Mouse (Mus musculus): ENCODE measurements at regions not wholly inside any gene's neighbourhood (a gene's known extent, or its start where the extent isn't known, plus 50 kb on each side); places are given as distances from the start of the nearest gene placed in this dataset.

GRCm38 (mm10) chr5:64605991-64606390, 197.2 kb upstream of the Klf3 start:
- no peak for DNase-seq (ENCODE audit: low spot score in 2 of 2)

GRCm38 (mm10) chr5:64609378-64610087, 193.7 kb upstream of the Klf3 start:
- no peak for DNase-seq (ENCODE audit: low spot score in 2 of 2)

DNA sequence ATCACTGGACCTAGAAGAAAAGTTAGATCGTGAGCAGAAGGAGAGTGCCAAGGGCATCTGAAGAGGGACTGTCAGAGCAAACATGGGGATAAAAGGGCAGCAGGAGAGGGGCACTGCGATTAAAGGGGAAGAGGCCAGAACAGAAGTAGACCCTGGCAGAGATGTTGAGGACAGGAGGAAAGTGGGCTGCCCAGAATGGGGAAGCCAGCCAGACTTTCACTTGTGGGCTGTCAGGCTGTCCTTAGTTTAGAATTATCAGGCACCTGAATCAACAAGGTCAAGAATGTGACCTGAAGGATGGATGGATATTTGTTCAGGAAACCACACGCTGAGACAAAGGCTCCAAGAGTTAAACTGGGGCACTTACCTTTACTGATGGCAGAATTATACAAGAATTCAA, 193.0 kb upstream of the Klf3 start:
- DNase-seq (ENCODE audit: low spot score in 2 of 2) = no peak

DNA sequence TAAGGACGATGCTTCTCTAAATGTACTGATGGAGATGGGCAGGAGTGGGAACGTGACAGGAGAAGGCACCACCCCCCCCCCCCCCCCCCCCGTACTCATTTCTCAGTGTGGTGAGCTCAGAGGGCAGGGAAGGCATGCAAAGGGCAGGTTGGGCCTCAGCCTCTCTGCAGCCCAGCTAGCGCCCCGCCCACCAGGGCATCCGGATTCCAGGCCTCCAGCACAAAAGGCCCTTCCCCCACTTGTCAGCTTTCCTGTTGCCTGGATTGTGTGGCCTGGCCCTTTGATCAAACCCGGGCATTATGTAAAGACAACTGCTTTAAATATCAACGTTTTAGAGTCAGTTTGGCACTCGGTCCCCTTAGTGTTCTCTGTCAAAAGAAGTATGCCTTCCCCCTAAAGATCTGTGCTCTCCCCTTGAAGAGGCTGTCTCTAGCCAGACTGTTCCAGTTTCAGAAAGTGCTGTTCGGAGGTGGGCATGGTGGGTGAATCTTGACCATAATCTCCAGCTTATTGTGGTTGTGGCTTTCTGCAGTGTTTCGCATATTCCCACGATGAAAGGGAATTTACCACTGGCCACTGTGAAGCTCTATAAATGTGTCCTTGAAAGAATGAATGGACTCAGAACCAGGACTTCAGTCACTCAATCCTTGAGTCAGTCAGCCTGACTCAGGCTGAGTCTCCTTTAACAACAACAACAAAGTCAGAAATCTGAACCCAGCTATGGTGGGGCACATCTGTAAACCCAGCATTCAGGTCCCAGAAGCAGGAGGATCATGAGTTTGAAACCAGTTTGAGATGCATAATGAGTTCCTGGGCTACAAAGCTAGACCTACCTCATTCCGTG, 192.4 kb upstream of the Klf3 start:
- no peak for DNase-seq (ENCODE audit: low spot score in 2 of 2)

DNA sequence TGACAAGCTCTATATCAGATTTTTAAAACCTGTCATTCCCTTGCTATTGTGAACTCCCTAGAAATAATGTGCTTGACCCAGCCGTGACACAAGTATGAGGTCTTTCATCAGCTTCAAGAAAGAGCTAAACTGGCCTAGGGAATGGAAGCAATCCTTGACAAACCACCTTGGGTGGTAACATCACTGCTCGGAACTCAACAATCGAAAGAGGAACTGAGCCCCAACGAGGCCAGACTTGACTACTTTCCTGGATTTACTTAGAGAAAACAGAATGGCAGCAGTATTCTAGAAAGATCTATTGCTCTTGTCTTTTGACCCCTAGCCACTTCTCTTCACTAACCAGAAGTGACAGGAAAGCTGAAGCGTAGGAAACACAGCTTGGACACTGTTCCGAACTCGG, 191.2 kb upstream of the Klf3 start:
- DNase-seq (ENCODE audit: low spot score in 2 of 2) = no peak

- DNase-seq (ENCODE audit: low spot score in 2 of 2) = no peak
Observed at GRCm38 (mm10) chr5:64613696-64614095, 189.5 kb upstream of the Klf3 start.

DNA sequence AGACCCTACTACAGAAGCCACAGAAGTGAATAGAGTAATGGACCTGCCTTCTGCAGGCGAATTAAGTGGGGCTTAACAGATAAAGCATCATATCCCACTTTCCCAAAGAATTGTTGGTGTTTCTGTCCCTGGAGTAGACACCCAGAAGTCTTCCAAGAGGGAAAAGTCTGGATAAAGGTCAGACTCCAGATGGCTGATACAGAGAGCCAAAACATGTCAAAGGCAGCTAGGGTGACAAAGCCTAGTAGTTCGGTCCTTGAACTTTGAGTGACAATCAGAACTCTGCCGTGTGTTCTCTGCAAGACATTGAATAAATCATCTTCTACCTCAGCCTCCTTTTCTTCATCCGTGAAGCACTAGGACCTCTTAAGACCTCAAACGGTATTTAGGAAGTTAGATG, 185.1 kb upstream of the Klf3 start:
- no peak for DNase-seq (ENCODE audit: low spot score in 2 of 2)

- no peak for DNase-seq (ENCODE audit: low spot score in 2 of 2)
Observed at GRCm38 (mm10) chr5:64619752-64620151, 183.4 kb upstream of the Klf3 start.

DNA sequence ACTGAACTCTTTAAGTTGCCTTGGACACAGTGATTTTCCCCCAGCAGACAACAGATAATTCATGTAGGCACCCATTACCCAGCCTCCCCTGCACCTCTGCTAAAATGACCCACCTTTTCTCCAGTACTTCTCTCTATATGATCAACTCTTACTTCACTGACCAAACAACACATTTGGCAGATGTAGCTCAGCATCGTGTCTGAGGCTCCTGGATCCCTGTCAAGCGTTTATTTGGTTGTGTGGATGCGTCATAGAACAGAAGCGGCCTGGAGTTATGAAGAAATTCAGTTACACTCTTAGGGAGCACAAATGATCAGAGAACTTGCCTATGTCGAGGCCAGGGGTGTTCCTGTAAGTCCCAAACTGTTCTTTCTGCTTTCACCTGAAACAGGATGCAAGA, 182.5 kb upstream of the Klf3 start:
- no peak for DNase-seq (ENCODE audit: low spot score in 2 of 2)

- DNase-seq (ENCODE audit: low spot score in 2 of 2) = no peak
Observed at GRCm38 (mm10) chr5:64621386-64621785, 181.8 kb upstream of the Klf3 start.

DNA sequence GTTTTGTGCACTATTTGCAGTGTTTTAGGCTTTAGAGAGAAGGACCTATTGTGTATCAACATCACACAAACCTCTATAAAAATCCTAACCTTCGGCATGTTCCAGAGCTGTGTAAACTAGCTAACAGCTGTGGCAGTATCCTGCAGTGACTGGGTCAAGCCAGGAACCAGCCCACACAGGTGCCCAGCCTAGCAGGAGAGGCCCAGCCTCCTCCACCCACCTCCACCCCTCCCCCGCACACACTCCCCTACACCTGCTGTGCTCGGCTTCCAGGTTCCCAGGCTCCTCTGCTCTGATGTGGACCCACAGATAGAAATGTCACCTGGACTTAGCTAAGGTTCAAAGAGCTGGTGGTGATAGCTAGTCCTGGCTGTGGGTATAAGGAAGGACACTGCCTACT, 179.5 kb upstream of the Klf3 start:
- DNase-seq (ENCODE audit: low spot score in 2 of 2) = no peak

GRCm38 (mm10) chr5:64624205-64624604, 179.0 kb upstream of the Klf3 start:
- no peak for DNase-seq (ENCODE audit: low spot score in 2 of 2)

DNA sequence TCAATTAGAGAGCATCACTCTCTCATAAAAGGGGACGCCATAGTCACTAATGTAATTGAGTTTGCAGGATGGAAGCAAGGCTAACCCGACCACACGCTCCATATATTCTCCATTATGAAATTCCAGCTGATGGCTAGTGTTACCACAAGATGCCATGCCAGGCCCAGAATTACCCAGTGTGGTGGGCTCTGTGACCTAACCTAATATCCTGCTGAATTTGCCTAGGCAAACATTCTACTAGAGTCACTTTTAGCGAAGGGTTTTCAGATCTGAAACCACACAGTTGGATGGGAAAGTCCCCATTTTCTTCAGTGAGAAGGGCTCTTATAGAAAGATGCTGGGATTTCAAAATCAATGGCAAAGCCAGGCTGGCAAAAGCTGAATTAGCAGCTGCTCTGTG, 177.8 kb upstream of the Klf3 start:
- DNase-seq (ENCODE audit: low spot score in 2 of 2) = no peak

DNA sequence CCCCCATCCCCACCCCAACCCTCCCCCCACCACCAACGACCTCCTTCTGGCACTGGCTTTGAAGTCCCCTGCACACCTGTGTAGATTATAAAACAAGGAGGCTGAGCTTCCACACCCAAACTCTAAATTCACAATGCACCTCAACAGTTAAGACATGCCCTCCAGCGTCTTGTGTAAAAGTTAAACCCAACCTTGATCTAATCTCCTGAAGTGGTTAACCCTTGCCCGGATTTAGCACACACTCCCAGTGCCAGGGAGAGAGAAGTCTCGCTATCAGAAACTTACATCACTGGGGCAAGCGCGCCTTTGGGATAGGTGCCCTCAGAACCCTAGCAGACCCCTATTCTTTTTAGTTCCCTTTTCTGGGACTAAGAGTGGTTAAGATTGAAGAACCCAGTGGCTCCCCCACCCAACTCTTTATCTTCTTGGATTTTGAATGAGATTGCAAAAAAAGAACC, 177.3 kb upstream of the Klf3 start:
- DNase-seq (ENCODE audit: low spot score in 2 of 2) = no peak

- no peak for DNase-seq (ENCODE audit: low spot score in 2 of 2)
Observed at GRCm38 (mm10) chr5:64626351-64626750, 176.8 kb upstream of the Klf3 start.

GRCm38 (mm10) chr5:64630582-64630981, 172.6 kb upstream of the Klf3 start:
- DNase-seq (ENCODE audit: low spot score in 2 of 2) = no peak

DNA sequence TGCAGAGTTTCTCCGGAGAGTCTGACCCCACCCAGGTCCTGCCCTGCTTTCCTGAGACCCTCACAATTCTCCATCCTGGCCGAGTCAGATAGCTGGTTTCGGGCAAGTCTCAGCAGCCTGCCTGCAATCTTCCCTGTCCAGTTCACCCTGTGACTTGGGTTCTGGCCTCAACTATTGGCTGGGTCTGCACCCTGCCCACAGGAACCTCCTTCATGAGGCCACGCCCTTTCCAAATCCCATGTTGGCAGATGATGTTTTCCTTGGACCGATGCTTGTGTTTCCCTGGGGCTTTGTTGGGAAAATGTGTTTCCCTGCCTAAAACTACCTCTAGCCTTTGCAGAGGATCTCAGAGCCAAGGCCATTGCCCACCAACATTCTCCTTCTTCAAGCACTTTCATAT, 171.0 kb upstream of the Klf3 start:
- no peak for DNase-seq (ENCODE audit: low spot score in 2 of 2)

GRCm38 (mm10) chr5:64634008-64634407, 169.2 kb upstream of the Klf3 start:
- no peak for DNase-seq (ENCODE audit: low spot score in 2 of 2)

DNA sequence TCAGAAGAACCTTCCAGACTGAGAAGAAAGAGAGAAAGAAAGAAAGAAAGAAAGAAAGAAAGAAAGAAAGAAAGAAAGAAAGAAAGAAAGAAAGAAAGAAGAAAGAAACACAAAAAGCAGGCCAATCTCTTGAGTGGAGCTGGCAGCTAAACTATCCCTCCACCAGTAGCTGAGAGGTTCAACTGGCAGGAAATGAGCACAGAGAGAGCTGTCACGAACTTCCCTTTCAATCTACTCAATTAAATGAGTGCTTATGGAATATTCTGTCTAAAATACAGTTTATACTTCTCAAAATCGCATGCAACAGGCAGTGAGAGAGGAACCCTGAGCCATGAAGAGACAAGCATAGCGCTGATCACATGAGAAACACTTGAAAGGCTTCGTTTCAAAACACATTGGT, 168.5 kb upstream of the Klf3 start:
- no peak for DNase-seq (ENCODE audit: low spot score in 2 of 2)

DNA sequence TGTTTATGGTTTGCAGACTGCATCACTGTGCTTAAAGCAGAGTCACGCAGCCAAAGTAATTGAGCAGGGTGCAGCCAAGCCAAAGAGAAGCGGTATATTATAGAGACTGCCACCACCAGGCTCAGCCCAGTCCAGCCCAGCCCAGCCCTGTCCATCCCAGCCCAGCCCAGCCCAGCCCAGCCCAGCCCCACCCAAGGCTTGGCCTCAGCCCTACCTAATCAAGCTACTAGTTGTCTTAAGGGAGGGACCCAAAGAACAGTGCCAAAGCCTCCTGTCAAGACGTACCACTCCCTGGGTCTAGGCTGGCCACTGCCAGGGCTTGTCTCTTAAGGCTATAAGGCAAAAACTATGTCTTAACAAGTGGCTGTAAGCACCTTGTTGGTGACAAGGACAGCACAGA, 166.9 kb upstream of the Klf3 start:
- DNase-seq (ENCODE audit: low spot score in 2 of 2) = no peak

- DNase-seq (ENCODE audit: low spot score in 2 of 2) = no peak
Observed at GRCm38 (mm10) chr5:64643584-64643983, 159.6 kb upstream of the Klf3 start.

DNA sequence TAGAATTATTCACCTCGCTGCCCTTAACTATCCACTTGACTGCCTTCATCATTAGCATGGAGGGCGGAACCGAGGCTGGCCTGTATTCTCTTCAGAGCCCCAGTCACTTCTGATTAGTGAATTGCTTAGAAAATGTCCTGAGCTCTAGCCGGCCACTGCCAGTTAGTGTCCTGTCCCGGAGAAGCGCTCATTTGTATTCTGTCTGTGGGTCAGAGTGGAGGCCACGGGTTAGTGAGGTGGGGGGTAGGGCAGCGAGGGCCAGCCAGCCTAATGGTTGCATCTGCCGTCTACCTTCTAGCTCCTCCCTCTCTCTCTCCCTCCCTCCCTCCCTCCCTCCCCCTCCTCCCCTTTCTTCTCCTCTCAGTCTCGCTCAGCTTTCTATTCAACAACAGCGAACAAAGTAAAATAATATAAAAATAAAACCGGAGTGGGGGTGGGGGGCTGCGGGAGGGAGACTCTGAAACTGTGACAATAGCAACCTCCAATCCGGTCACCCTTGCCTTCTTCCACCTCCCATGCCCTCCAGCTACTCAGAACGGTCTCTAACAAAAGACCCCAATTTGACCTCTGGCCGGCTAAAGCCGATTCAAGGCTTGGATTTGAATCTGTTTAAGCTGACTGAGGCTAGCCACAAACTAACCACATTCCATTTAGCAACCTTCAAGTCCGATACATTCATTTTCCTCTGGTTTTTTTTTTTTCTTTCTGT, 155.6 kb upstream of the Klf3 start:
- DNase-seq (ENCODE audit: low spot score in 2 of 2) = peak in 1 of 2 experiments; percentile 10

GRCm38 (mm10) chr5:64648492-64648891, 154.7 kb upstream of the Klf3 start:
- DNase-seq (ENCODE audit: low spot score in 2 of 2) = no peak

Data from frontal cortex, postnatal 25 days (tissue).